Mouse (Mus musculus): ENCODE results near the gene Sh3rf1. TPM values are rescaled to one million over a fixed set of nuclear protein-coding genes. Genes with fewer than 3 reads are reported as not detected.

Gene Sh3rf1
- polyA plus RNA-seq, 1 experiment from 2014 or later, result 4.8 TPM

- TF ChIP-seq EP300 (optimal IDR thresholded peaks at IDR 0.05) (no peak), CTCF (IDR thresholded peaks at IDR 0.05; ENCODE audit: low read depth) (no peak)
- no peak for ATAC-seq (ENCODE audit: low FRiP score, low TSS enrichment)
- peak; percentile 29 for DNase-seq (ENCODE audit: low spot score)
- Histone ChIP-seq H3K9me3 (ENCODE audit: control insufficient read depth, low read length) (no peaks in the 10 kb centered on the region), H3K4me1 (replicated peaks; ENCODE audit: control insufficient read depth, insufficient read depth) (no peaks in the 10 kb centered on the region; the same call in 1 of the 2 replicates), H3K4me3 (ENCODE audit: low read depth, low read length) (peak overlapping the region; percentile 80), H3K4me2 (replicated peaks; ENCODE audit: low read depth) (peak overlapping the region; percentile 92), H3K36me3 (ENCODE audit: control insufficient read depth, insufficient read depth, low read length) (no peaks in the 10 kb centered on the region; the same call in 1 of the 2 replicates), H3K27me3 (ENCODE audit: control insufficient read depth, insufficient read depth, low read length) (no peaks in the 10 kb centered on the region), H3K27ac (replicated peaks) (no peak overlapping the region), H3K9ac (ENCODE audit: low read length) (peak overlapping the region; percentile 41; the same call in 1 of the 2 replicates)
- 38% methylated on average over 20 of the region's 20 CpGs for whole genome bisulfite sequencing
Measured at GRCm38 (mm10) chr8:61225581-61226395, 2.1 kb downstream of the Sh3rf1 start.

GRCm38 (mm10) chr8:61226632-61227031 is 3.0 kb downstream of the Sh3rf1 start:
- H3K36me3 ChIP-seq (ENCODE audit: control insufficient read depth, insufficient read depth, low read length), result no peaks in the 10 kb centered on the region; the same call in 1 of the 2 replicates
- WGBS, result 82% methylated on average over 5 of the region's 5 CpGs
- H3K27me3 ChIP-seq (ENCODE audit: control insufficient read depth, insufficient read depth, low read length), result no peaks in the 10 kb centered on the region
- H3K27ac ChIP-seq (replicated peaks), result no peak overlapping the region
- no peaks in the 10 kb centered on the region; the same call in 1 of the 2 replicates for H3K4me1 ChIP-seq (replicated peaks; ENCODE audit: control insufficient read depth, insufficient read depth)
- no peak overlapping the region for H3K4me3 ChIP-seq (ENCODE audit: low read depth, low read length)
- ATAC-seq (ENCODE audit: low FRiP score, low TSS enrichment), result no peak
- DNase-seq (ENCODE audit: low spot score), result no peak
- no peaks in the 10 kb centered on the region for H3K9me3 ChIP-seq (ENCODE audit: control insufficient read depth, low read length)
- no peak overlapping the region; the same call in 1 of the 2 replicates for H3K4me2 ChIP-seq (replicated peaks; ENCODE audit: low read depth)
- no peak overlapping the region for H3K9ac ChIP-seq (ENCODE audit: low read length)
- TF ChIP-seq EP300 (optimal IDR thresholded peaks at IDR 0.05), result no peak

- no peak for TF ChIP-seq EP300 (optimal IDR thresholded peaks at IDR 0.05)
- no peak for TF ChIP-seq CTCF (IDR thresholded peaks at IDR 0.05; ENCODE audit: low read depth)
- WGBS, result 59% methylated on average over 8 of the region's 8 CpGs
Measured at GRCm38 (mm10) chr8:61228678-61229077, 5.0 kb downstream of the Sh3rf1 start.

GRCm38 (mm10) chr8:61229511-61230195 is 6.0 kb downstream of the Sh3rf1 start:
- no peak overlapping the region for H3K9ac ChIP-seq (ENCODE audit: low read length)
- no peak for DNase-seq (ENCODE audit: low spot score)
- no peaks in the 10 kb centered on the region for H3K27me3 ChIP-seq (ENCODE audit: control insufficient read depth, insufficient read depth, low read length)
- 0 out of 2 replicates have a peak overlapping the region, but pooled peaks have one; percentile 8 for H3K27ac ChIP-seq (replicated peaks)
- no peaks in the 10 kb centered on the region for H3K9me3 ChIP-seq (ENCODE audit: control insufficient read depth, low read length)
- 68% methylated on average over 12 of the region's 12 CpGs for WGBS
- ATAC-seq (ENCODE audit: low FRiP score, low TSS enrichment), result no peak
- H3K4me3 ChIP-seq (ENCODE audit: low read depth, low read length), result no peak overlapping the region
- no peak overlapping the region for H3K4me2 ChIP-seq (replicated peaks; ENCODE audit: low read depth)
- TF ChIP-seq EP300 (optimal IDR thresholded peaks at IDR 0.05) (no peak), CTCF (IDR thresholded peaks at IDR 0.05; ENCODE audit: low read depth) (no peak)
- no peaks in the 10 kb centered on the region; the same call in 1 of the 2 replicates for H3K36me3 ChIP-seq (ENCODE audit: control insufficient read depth, insufficient read depth, low read length)
- no peaks in the 10 kb centered on the region; the same call in 1 of the 2 replicates for H3K4me1 ChIP-seq (replicated peaks; ENCODE audit: control insufficient read depth, insufficient read depth)

More at GRCm38 (mm10) chr8:61228678-61229077, 5.0 kb downstream of the Sh3rf1 start:
- no peaks in the 10 kb centered on the region for H3K9me3 ChIP-seq (ENCODE audit: control insufficient read depth, low read length)
- 0 out of 2 replicates have a peak overlapping the region, but pooled peaks have one; percentile 4 for H3K27ac ChIP-seq (replicated peaks)
- H3K4me1 ChIP-seq (replicated peaks; ENCODE audit: control insufficient read depth, insufficient read depth), result no peaks in the 10 kb centered on the region; the same call in 1 of the 2 replicates
- H3K27me3 ChIP-seq (ENCODE audit: control insufficient read depth, insufficient read depth, low read length), result no peaks in the 10 kb centered on the region
- no peaks in the 10 kb centered on the region; the same call in 1 of the 2 replicates for H3K36me3 ChIP-seq (ENCODE audit: control insufficient read depth, insufficient read depth, low read length)
- H3K9ac ChIP-seq (ENCODE audit: low read length), result no peak overlapping the region
- DNase-seq (ENCODE audit: low spot score), result no peak
- H3K4me3 ChIP-seq (ENCODE audit: low read depth, low read length), result no peak overlapping the region
- peak overlapping the region; percentile 23 for H3K4me2 ChIP-seq (replicated peaks; ENCODE audit: low read depth)
- ATAC-seq (ENCODE audit: low FRiP score, low TSS enrichment), result no peak

- Histone ChIP-seq H3K9ac (ENCODE audit: low read length) (no peak overlapping the region), H3K27me3 (ENCODE audit: control insufficient read depth, insufficient read depth, low read length) (no peaks in the 10 kb centered on the region), H3K4me3 (ENCODE audit: low read depth, low read length) (no peak overlapping the region), H3K4me2 (replicated peaks; ENCODE audit: low read depth) (no peak overlapping the region), H3K36me3 (ENCODE audit: control insufficient read depth, insufficient read depth, low read length) (no peaks in the 10 kb centered on the region; the same call in 1 of the 2 replicates), H3K9me3 (ENCODE audit: control insufficient read depth, low read length) (no peaks in the 10 kb centered on the region), H3K4me1 (replicated peaks; ENCODE audit: control insufficient read depth, insufficient read depth) (no peaks in the 10 kb centered on the region; the same call in 1 of the 2 replicates), H3K27ac (replicated peaks) (no peak overlapping the region)
- DNase-seq (ENCODE audit: low spot score), result no peak
- TF ChIP-seq EP300 (optimal IDR thresholded peaks at IDR 0.05) (no peak), CTCF (IDR thresholded peaks at IDR 0.05; ENCODE audit: low read depth) (no peak)
- WGBS, result 94% methylated on average over 11 of the region's 11 CpGs
- ATAC-seq (ENCODE audit: low FRiP score, low TSS enrichment), result no peak
Measured at GRCm38 (mm10) chr8:61230881-61231755, 7.4 kb downstream of the Sh3rf1 start.
